Mouse (Mus musculus) lung, postnatal 14 days (tissue): ENCODE data around the gene Zranb1.

Experiments used
- DNase-seq: peaks from one replicate; pipeline ENCODE4 v3.0.0; 2021

The Zranb1 gene

DNA sequence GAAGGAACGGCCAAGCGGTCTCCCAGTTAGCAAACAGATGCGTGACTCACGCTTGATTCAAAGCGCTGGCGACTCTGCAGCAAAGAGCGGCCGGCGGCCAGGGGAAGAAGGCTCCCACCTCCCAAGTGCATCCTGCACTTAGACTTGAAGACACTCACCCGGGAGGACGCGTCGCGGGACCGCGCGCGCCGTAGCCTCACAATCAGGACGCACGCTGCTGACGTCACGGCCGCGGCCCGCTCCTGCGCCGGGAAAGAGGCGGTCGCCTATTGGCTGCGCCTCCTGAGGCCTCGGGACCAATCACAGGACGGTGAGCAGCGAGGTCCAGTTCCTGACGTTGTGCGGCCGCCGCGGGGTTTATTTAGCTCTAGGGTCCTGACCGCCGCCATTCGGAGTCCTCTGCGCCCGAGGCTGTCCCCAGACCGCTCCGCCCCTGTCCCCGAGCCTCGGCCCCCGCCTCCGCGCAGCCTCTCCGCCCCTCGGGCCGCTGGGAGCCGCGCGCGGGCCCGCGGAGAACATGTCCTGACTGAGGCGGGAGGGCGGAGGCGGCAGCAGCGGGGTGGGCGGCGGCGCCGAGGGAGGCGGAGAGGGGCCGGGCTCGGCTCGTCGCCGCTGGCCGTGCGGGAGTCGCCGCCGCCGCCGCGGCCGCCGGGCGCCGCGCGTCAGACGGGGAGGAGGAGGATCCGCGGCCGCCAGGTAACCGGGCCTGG, at the start of gene Zranb1:
Gene Zranb1 (plus strand): TSS at position 293 of the 710 bp plus-strand sequence.
- DNase-seq, result peak; percentile 98

DNA sequence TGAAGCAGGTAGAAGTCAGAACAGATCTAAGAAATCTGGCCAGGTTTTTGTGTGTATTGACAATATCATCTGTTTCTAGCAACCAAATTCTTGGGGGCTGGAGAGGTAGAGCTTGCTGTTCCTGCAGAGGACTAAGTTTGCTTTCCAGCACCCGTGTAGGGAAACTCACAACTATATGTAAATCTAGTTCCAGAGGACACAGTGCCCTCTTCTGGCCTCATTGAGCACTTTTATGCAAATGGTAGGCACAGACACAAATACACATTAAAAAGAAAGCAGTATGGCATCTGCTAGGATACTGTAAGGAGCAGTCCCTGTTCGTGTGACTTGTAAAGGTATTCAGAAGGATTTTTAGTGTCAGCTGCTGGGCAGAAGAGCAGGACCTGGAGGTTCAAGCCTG, 48.6 kb upstream of the Zranb1 start:
- no peak for DNase-seq

DNA sequence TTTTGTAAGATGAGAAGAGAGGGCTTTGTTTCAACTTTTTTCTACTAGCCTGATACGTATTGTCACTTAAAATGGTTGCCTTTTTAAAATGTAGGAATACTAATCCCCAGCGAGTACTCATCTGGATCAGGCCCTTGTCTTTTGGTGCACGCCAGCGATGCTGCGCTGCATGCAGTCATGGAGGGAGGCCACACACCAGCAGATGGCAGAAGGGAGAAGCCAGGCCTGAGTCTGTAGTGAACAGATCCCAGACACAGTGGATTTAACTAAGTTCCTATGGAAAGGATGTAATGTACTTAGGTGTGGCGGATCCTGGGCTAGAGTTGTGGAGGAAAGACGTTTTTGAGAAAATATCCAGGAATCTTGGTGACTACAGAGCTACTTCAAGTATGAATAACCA, 46.9 kb upstream of the Zranb1 start:
- DNase-seq, result no peak

DNA sequence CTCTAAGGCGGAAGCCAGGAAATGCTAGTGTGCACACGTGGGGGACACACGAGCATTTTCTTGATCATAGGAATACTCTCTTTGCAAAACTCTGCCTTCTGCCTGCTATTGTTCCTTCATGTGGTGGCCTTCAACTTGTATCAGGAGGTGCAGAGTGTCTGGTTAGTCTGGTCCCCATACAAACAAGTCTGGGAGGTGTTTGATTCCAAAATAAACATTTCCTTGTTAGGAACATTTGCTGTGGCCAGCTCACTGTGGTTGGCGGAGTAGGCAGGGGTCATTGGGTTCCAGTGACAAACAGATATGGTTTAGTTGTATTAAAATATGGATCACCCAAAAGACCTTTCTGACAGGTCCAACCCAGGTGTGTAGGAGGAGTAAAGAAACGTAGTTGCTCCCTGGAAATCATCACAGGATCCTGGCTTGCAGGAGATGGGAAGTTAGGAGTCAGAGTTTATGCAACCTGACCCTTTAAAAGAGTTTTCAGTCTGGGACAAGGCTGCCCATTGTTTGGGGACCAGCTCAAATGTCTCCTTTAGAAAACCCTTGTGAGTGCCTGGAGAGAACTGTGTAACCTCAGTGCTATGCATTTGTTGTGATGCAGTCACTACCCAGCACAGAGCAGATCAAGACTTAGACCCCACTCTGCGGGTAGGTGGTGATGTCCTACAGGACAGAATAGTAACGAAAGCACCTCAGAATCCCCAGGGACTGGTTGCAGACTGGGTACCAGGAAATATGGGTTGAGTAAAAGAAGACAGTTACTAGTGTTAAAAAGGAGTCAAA, 43.7 kb upstream of the Zranb1 start:
- no peak for DNase-seq

DNA sequence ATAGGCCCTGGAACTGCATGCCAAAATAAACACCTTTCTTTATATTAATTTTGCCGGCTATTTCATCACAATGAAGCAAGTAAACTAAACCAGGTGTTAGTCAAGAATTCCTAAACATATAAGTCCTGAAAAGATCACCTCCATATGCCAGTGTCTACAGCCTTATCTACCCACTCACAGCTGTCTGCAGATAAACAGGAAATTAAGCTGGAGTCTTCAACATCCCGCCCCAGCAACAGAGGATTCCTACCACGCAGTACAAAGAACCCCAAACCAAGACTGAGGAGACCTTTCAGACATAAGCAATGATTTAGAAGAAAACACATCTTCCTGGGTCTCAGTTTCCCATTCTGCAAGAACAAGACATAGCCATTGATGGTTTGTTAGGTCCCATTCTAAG, 42.9 kb upstream of the Zranb1 start:
- no peak for DNase-seq

DNA sequence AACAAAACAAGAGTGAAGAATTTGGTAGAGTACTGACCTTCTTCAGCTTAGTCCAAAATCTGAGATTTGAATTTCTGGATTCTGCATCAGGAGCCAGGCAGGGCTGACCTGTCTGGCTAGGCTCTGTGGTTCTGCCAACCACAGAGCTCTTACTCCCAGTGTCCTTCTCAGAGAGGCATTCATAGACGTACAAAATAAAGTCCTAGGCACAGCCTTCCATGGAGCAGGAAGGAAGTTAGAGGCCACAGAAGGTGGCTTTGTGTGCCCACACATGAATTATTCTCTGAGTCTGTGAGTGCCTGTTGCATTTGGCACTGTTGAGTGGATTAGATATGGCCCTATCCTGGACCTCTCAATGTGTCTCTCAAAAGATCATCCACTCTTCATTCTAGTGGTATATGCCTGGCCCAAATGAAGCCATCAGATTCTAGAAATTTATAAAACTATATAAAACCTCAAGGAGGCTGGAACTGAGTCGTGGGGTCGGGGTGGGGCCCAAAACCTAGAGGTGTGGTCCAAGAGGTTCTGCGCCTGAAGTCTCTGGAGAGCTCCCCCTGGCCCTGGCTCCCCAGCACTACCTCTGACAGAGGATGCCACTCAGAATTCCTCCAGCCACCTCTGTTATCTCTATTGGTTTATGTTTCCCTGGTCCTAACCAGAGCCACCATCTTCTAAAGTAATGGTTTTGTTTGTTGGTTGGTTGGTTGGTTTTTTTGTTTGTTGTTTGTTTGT, 42.3 kb upstream of the Zranb1 start:
- DNase-seq, result no peak

DNA sequence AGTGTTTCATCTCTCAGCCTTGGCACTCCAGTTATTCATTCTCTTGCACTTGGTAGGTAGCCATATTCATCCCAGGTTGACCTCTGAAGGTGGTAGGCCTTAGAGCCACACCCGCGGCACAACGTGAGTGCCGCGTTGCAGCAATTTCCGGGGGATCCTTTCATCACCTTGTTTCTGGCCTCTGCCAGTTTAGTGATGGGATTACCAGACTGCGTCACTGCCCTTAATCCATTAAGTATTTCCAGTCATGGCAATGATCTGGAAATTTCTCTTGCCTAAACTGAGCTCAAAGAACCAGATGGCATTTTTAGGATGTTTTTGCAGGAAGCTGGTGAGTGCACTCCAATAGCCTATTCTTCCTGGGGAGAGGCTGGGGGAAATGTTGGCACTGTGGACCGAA, 41.3 kb upstream of the Zranb1 start:
- DNase-seq, result no peak

DNA sequence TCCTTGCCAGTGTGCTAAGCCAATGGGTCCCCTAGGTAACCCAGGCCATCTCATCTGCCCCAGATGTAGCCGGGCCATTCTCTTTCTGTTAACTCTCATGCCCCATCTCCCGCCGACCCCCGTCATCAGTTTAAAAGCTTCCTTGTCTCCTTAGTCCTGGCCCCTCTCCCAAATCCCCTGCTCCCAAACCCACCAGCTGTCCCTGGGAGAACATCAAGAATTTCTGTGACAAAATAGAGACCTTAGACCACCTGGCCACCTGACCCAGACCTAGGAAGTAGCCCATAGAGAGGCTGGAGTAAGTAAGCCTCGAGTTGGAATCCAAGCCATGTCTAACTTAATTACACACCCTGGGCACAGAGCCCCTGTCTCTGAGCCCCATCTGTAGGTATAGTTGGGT, 40.7 kb upstream of the Zranb1 start:
- no peak for DNase-seq

DNA sequence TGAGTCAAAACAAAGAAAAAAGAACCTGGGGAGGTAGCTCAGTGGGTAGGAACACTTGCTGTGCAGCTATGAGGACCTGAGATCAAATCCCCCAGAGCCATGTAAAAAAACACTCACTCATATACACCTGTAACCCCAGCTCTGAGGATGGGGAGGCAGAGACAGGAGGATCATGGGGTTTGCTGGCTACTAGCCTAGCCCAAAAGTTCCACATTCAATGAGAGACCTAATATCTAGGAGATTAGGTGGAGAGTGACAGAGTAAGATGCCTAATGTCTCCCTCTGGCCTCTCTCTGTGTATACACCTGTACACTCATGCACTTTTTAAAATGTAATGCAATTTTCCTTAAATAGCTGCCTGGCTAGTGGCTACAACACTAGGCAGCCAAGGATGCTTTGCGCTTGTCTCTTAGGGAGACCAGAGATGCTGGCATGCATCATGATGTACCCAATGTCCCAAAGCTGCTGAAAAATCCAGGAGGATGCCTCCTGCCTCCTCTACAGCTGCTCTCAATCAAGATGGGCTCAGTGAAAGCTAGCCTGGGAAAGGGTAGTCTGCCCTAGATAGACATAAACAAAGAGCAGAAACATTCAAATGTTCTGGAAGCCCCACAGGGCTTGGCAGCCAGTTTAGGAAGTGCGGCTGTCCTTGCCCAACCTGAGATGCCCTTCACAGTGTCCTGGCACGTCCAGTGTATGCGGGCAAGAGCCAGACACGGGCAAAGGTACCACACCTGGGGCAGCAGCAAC, 39.2 kb upstream of the Zranb1 start:
- no peak for DNase-seq

DNA sequence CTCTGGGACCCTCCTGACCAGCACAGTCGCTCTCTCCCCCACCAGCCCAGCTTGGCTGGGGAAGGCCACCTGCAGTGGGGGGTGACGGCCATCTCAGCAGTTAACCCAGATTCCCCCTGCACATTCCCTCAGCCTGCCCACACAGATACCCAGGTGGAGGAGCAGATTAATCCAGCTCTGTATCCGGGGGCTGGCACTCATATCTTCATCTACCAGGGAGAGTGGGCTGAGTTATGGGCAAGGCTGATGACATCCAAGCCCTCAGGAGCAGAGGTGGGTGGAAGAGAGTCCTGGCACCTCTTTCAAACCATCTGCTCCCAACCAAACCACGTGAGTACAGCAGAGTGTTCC, 38.7 kb upstream of the Zranb1 start:
- DNase-seq, result no peak

DNA sequence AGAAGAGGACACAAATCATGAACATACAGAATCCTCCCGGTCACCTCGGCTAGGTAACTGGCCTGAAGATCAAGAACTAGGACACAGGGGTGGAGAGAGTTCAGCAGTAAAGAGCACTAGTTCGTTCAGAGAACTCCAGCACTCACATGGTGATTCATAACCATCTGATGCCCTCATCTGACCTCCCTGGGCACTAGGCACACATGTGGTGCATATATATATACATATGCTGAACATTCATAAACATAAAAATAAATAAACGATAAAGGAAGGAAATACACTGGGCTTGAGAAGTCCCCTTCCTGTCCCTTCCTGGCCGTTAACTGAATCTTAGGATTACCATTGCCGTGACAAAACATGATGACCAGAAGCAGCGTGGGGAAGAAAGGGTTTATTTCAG, 38.1 kb upstream of the Zranb1 start:
- DNase-seq, result no peak

DNA sequence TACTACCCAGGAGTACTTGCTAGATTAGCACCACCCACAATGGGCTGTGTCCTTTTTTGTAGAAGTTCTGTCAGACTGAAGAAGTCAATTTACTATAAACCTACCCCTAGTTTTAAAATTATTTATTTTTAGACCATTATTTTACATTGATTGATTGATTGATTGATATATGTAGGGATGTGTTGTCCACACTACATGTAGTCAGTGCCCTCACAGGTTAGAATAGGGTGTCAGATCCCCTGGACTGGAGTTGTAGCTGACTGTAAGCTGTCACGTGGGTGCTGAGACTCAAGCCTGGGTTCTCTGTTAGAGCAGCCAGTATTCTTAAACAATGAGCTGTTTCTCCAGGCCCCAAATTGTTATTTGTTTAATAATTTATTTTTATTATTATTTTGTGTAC, 37.6 kb upstream of the Zranb1 start:
- DNase-seq, result no peak

DNA sequence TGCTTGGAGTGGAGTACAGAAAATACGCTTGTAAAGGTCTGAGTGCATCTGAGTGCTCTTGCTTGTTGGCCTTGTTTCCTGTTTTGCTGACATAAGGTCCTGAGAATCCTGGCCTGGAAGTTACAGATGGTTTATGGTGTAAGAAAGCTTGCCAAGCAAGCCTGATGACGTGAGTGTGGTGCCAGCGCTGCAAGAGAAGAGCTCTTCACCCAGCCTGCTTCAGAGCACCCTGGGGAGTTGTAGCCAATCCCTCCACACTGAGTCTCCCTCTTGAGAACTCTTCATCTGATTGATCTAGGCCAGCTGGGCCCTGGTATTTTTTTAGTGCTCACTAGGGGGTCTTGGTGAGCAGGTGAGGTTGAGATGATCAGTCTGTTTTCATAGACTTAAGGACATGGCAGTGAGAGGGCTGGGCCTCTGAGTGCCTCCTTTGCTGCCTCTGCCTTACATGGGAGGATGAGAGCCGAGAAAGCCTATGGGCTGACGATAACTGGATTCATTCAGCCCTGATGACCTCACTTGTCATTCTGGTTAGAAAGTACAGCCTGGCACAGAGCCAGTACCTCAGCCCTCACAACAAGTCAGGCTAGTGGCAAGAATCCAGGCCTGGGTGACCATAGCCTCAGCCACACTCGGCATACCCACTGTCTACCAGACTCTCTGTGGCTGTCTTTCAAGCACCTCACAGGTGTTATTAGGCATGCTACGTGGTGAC, 35.9 kb upstream of the Zranb1 start:
- DNase-seq, result peak; percentile 45

DNA sequence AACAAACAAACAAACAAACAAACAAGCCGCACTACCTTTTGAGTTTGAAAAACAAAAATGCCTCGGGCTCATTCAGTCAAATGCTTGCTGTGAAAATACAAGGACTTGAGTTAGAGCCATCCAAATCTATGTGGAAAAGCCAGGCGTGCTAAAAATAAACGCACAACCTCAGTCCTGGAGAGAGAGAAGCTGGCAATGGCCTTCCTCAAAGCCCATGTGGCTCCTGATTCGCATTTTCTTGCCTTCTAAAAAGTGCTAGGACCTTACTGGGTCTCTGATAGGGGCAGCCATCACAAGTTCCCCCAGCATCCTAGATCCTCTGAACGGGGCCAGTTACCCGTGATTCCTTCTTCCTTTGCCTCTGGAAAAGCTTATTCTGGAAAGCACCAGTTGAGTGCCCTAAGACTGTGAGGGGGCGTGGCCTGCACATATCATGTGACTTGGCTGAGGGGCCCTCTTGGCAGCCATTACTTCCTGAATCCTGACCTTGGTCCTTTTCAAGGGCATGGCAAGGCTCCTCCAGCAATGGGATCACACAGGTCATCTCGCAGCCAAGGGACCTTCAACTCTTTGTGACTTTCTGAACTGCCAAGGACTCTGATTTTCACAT, 34.6 kb upstream of the Zranb1 start:
- no peak for DNase-seq

DNA sequence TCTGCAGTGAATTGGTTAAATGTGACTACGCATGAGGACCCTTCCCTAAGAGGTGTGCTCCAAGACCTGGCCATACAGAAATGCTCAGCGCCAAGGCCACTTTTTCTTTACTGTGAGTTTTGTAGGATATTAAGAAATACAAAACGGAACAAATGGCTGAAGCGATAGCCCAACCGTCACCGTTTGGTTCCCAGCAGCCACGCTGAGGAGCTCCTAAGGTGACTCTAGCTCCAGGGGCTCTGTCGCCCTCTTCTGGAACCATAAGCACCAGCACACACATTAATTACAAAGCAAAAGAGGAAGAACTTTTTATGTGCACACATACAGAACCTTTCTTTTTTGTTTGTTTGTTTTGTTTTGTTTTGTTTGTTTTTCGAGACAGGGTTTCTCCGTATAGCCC, 33.7 kb upstream of the Zranb1 start:
- no peak for DNase-seq

DNA sequence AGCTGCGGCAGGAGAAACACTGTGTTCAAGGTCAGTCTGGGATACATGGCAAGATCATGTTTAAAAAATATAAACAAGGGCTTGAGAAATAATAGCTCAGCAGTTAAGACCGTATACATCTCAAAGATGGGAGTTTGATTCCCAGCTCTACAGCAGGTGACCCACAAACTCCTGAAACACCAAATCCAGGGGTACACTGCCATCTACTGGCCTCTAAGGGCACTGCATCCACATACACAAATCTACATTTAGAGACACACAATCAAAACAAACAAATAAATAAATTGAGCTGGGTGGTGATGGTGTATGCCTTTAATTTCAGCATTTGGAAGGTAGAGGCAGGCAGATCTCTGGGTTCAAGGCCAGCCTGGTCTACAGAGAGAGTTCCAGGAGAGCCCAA, 32.7 kb upstream of the Zranb1 start:
- DNase-seq, result peak; percentile 16

DNA sequence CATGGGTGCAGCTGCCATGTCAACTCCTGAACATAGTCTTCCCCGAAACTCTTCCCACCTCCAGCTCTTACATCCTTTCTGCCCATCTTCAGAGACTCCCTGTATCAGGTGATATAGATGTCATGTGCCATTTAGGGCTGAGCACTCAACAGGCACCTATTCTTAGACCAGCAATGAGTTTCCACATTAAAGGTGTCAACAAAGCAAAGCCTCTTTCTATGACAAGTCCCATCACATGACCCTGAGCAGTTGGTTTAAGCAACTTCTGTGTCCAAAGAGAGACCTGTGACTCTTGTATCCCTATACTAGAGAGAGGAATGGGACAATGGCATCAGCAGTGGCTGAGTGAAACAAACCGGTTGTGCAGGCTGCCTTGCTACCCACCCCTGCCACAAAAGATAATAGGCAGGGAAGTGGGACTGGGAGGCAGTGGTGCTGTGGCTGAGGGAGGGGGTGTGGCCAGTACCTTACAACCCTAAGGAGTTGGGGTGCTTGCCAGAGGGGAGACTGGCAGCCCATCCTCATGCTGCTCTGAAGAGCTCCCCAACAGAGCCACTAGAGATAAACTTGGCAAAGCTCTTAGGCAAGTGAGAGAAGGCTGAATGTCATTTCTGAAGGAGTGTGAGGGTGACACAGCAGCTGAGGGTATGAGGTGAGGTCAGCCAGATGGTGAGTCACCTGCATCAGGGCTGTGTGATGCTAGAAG, 30.0 kb upstream of the Zranb1 start:
- no peak for DNase-seq

DNA sequence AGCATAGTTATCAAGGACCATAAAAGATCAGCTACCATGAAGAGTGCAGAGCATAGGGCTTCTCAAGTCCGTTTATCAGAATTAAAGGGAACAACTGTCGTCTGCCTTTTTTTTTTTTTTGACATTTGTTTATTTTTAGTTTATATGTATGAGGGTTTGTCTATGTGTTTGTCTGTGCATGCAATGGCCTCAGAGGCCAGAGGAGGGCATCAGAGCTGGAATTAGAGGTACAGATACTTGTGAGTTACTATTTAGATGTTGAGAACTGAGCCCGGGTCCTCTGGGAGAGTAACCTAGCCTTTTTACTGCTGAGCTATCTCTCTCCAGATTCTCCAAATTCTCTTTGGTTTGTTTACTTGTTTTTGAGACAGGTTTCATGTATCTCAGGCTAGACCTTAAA, 27.1 kb upstream of the Zranb1 start:
- DNase-seq, result no peak

DNA sequence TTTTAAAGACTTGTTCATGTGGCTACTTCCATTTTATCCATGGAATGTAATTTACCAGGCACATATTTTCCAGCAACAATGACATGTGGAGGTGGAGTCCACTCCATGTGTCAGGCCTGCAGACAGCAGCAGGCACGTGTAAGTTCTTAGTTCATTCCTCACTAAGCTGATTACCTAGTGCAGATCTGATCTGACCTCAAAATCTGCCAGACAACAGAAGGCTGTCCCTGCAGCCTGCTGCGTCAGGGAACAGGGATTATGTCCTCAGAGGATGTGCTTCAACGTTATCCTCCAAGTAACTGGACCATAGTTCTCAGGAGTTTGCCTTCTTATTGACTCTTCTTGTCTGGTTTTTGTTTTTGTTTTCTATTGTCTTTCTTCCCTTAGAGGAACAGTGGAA, 9.0 kb upstream of the Zranb1 start:
- no peak for DNase-seq

DNA sequence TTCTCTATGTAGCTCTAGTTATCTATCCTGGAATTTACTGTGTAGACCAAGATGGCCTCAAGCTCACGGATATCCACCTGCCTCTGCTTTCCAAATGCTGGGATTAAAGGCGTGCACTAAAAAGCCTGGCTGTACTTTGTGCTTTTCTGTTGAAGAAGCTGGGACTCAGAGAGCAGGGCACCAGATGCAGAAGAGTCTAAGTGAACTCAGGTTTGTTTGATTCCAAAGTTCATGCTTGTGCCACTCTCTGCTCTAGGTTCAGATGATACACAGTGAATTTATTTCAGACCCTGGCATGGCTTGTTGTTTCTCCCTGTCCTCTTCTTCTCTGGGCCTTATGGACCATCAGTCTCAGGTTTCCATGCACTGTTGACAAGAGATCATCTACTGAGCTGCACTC, 5.7 kb upstream of the Zranb1 start:
- no peak for DNase-seq

DNA sequence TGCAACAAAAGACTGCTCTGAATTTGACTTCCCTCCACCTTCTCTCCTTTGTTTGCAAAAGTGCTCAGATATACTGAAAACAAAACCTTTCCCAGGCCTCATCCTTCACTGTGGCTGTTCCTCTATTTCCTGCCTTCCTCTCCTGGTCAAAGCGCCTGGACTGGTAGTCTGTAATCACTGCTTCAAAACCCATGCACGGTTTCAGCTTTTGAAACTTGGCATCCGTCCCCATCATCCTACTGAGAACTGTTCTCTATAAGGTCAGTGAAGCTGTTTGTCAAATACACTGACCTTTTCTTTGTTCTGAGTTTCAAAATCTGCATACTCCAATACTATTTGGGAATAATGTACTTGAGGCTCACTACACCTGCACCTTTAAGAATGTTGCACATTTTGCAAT, 3.7 kb upstream of the Zranb1 start:
- no peak for DNase-seq

DNA sequence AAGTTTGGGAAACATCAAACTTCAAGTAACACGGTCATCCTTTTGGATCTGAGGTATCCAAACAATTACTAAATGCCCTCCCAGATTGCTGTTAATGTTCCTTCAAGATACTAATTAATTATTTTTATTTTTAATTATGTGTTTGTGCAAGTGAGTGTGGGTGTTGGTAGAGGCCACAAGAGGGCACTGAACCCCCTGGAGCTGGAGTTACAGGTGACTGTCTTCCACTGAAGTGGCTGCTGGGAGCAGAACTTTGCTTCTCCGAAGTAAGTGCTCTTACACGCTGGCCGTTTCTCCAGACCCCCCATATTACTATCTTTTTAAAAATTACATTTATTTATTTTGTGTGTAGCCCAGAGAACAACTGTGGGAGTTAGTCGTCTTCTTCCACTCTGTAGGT, 887 bp upstream of the Zranb1 start:
- DNase-seq, result no peak
